Mouse (Mus musculus) intestine, embryonic 15.5 days (tissue): Measurements from ENCODE around the gene Fus. TPM values are rescaled to one million over a fixed set of nuclear protein-coding genes. Genes with fewer than 3 reads are reported as not detected.
"Not testable (repeated sequence)": the region's sequence is repeated elsewhere in the genome, so short reads cannot be mapped to it uniquely, and the experiment has no call there.

Experiments
- ATAC-seq: fragments of 200-750 bp; cut with Nextera tagmentation; 2 replicates; pipeline ENCODE4 v1.8.0; 2017; ENCODE audit warnings: moderate TSS enrichment, moderate library complexity
- H3K27ac ChIP-seq: fragments of 300-500 bp; sonication (generic); 2 replicates; pipeline ENCODE4 v1.5.1; 2015; ENCODE audit warnings: mild to moderate bottlenecking, inconsistent platforms
- H3K27me3 ChIP-seq: fragments of 300-500 bp; sonication (generic); replicated peaks from 2 replicates; pipeline ENCODE4 v1.6.1; 2015; ENCODE audit warnings: inconsistent platforms
- H3K36me3 ChIP-seq: fragments of 300-500 bp; sonication (generic); 2 replicates; pipeline ENCODE4 v1.6.1; 2015; ENCODE audit warnings: inconsistent platforms
- H3K4me1 ChIP-seq: fragments of 300-500 bp; sonication (generic); replicated peaks from 2 replicates; pipeline ENCODE4 v1.6.1; 2015; ENCODE audit warnings: inconsistent platforms
- H3K4me2 ChIP-seq: fragments of 300-500 bp; sonication (generic); replicated peaks from 2 replicates; pipeline ENCODE4 v1.6.1; 2015; ENCODE audit warnings: mild to moderate bottlenecking, inconsistent platforms
- H3K4me3 ChIP-seq: fragments of 300-500 bp; sonication (generic); replicated peaks from 2 replicates; pipeline ENCODE4 v1.5.1; 2015; ENCODE audit warnings: inconsistent platforms
- H3K9ac ChIP-seq: fragments of 300-500 bp; sonication (generic); 2 replicates; pipeline ENCODE4 v1.6.1; 2015; ENCODE audit warnings: inconsistent platforms
- H3K9me3 ChIP-seq: fragments of 300-500 bp; sonication (generic); 2 replicates; pipeline ENCODE4 v1.6.1; 2016; ENCODE audit warnings: inconsistent platforms
- WGBS: fragments of 180-500 bp; shearing (Covaris S2); methylation state at CpG from one replicate; pipeline ENCODE4 v1.1.7; 2015; 5-methylcytosine and 5-hydroxymethylcytosine counted together
- polyA plus RNA-seq: library from polyadenylated mRNA; unstranded; fragments of >200 nt; fragmentation: Nextera tagmentation; extraction: Ambion mirVana; gene quantifications from 2 replicates; pipeline ENCODE4 v1.2.1, GENCODE M21; 2015

Gene Fus
- polyA plus RNA-seq, 1 experiment from 2014 or later: 315 TPM

DNA sequence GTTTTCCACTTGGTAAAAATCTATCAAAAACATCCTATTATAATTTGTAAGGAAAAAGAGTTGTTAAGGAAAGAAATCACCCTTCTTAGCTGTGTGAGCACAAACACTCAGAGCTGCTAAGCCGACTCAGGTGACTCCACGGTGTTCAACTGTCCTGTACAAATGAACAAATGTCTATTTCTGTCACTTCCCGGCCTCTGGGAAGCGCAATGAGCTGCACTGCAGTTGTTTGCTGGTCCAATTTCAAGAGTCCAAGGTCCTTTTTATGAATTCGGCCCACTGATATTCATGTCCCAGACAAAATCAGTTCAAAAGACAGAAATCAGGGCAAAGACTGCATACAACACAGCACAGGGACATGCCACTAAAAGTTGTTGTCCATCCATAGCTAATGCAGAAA is 48.9 kb downstream of the Fus start:
- not testable (repeated sequence) for H3K9ac ChIP-seq, H3K36me3 ChIP-seq, H3K4me2 ChIP-seq, H3K9me3 ChIP-seq, H3K27me3 ChIP-seq, H3K4me1 ChIP-seq, H3K4me3 ChIP-seq, ATAC-seq, H3K27ac ChIP-seq
- 58% methylated on average over 5 of the region's 5 CpGs for WGBS

DNA sequence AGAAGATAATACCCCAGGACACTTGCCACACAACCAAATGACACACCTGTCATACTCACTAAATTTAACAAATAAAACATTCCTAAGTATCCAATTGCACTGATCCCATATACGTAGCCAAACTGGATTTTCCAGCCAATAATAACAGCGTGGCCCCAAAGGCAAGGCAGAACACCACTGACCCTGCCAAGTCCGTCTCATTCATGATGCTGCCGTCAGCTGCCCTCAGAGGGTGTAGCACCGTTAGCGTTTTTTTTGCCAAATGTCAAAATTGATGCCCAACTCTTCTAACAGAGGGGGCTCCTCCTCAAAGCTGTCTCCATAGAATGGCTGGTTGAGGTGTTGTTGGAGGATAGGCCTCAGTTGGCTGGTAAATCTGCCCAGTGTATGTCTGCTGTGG is 49.4 kb downstream of the Fus start:
- Histone ChIP-seq H3K4me3 (no peak overlapping the region), H3K9me3 (no peaks in the 10 kb centered on the region), H3K4me2 (no peak overlapping the region), H3K4me1 (no peaks in the 10 kb centered on the region), H3K36me3 (no peaks in the 10 kb centered on the region), H3K27me3 (no peaks in the 10 kb centered on the region), H3K27ac (no peak overlapping the region), H3K9ac (no peak overlapping the region)
- 73% methylated on average over 6 of the region's 6 CpGs for WGBS
- ATAC-seq: no peak

- no peak for ATAC-seq
- H3K4me2 ChIP-seq: no peak overlapping the region
- 87% methylated on average over 3 of the region's 3 CpGs for WGBS
- no peak overlapping the region for H3K27ac ChIP-seq
- no peaks in the 10 kb centered on the region for H3K36me3 ChIP-seq
- no peaks in the 10 kb centered on the region for H3K27me3 ChIP-seq
- H3K4me3 ChIP-seq: no peak overlapping the region
- no peaks in the 10 kb centered on the region for H3K4me1 ChIP-seq
- no peak overlapping the region for H3K9ac ChIP-seq
- no peaks in the 10 kb centered on the region for H3K9me3 ChIP-seq
Measured at GRCm38 (mm10) chr7:128018275-128018674, 51.0 kb downstream of the Fus start.

DNA sequence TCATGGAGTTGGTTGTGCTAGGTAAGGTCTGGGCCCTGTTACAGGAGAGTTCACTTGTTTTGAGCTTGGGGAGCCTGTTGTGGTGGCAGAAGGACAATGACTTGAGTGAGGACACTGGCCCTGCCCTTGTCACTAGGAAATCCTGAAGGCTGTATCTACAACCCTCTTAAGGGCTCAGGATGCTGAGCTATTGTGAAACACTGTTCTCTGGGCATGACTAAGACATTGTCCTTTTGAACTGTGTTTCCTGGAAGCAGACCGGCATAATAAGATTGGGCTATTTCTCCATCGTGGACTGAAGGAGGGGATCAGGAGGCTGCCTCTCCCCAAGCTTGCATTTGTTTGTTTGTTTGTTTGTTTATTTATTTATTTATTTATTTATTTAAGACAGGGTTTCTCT is 51.9 kb downstream of the Fus start:
- Histone ChIP-seq H3K27ac (no peak overlapping the region), H3K4me1 (no peaks in the 10 kb centered on the region)

GRCm38 (mm10) chr7:128022974-128023373 is 55.7 kb downstream of the Fus start:
- no peaks in the 10 kb centered on the region for H3K27me3 ChIP-seq

More for the DNA sequence above, 51.9 kb downstream of the Fus start:
- no peak overlapping the region for H3K4me2 ChIP-seq
- no peak overlapping the region for H3K9ac ChIP-seq
- WGBS: 65% methylated on average over 2 of the region's 2 CpGs
- no peaks in the 10 kb centered on the region for H3K36me3 ChIP-seq
- H3K27me3 ChIP-seq: no peaks in the 10 kb centered on the region
- no peaks in the 10 kb centered on the region for H3K9me3 ChIP-seq
- ATAC-seq: peak; percentile 77
- no peak overlapping the region for H3K4me3 ChIP-seq

GRCm38 (mm10) chr7:128023565-128023964 is 56.3 kb downstream of the Fus start:
- no peak for ATAC-seq
- Histone ChIP-seq H3K27ac (no peak overlapping the region), H3K4me3 (no peak overlapping the region), H3K9me3 (no peaks in the 10 kb centered on the region), H3K36me3 (no peaks in the 10 kb centered on the region), H3K4me1 (no peaks in the 10 kb centered on the region), H3K4me2 (no peak overlapping the region), H3K9ac (no peak overlapping the region), H3K27me3 (no peaks in the 10 kb centered on the region)
- WGBS: 89% methylated on average over 4 of the region's 4 CpGs

More at GRCm38 (mm10) chr7:128022974-128023373, 55.7 kb downstream of the Fus start:
- no peak overlapping the region for H3K9ac ChIP-seq
- no peak overlapping the region for H3K4me3 ChIP-seq
- no peak overlapping the region for H3K27ac ChIP-seq
- no peaks in the 10 kb centered on the region for H3K9me3 ChIP-seq
- 63% methylated on average over 8 of the region's 8 CpGs for WGBS
- H3K36me3 ChIP-seq: no peaks in the 10 kb centered on the region
- H3K4me2 ChIP-seq: no peak overlapping the region
- no peak for ATAC-seq
- H3K4me1 ChIP-seq: no peaks in the 10 kb centered on the region

DNA sequence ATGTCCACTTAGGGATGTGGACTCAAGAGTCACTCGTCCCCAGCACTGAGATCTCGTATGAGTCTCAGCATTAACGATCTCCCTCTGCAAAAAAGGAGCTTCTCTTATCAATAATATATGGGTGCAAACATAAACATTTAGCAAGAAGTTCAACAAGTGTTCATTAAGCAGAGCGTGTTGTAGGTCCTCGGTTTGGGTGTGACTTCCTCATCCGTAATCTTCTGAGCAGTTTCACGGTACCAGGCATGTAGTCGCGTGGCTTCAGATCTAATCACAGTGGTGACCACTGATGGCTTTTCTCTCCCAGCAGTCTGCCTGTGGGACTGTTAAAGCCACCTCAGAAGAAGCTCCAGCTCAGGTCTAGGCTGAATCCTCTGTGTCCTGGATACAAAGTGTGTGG is 57.1 kb downstream of the Fus start:
- Histone ChIP-seq H3K9me3 (no peaks in the 10 kb centered on the region), H3K4me2 (no peak overlapping the region), H3K27me3 (no peaks in the 10 kb centered on the region), H3K9ac (no peak overlapping the region), H3K27ac (no peak overlapping the region), H3K36me3 (no peaks in the 10 kb centered on the region), H3K4me1 (no peaks in the 10 kb centered on the region), H3K4me3 (no peak overlapping the region)
- ATAC-seq: no peak
- 87% methylated on average over 9 of the region's 9 CpGs for WGBS

DNA sequence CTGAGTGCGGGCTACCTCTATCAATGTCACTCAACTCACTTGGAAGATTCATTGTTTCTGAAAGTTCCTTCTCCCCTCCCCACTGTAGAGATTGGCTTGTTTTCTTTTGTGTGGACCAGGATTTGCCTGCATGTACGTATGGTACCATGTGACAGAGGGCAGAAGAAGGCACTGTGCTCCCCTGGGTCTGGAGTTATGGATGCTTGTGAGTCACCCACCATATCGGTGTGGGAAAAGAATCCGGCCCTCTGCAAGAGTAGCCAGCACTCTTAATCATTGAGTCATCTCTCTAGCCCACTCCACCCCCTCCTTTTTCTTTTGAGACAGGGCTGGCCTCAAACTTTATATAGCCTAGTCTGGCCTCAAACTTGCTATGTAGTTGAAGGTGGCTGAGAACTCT is 57.7 kb downstream of the Fus start:
- no peak overlapping the region for H3K4me3 ChIP-seq
- 79% methylated on average over 4 of the region's 4 CpGs for WGBS
- no peak overlapping the region for H3K9ac ChIP-seq
- H3K27ac ChIP-seq: no peak overlapping the region
- no peaks in the 10 kb centered on the region for H3K36me3 ChIP-seq
- H3K4me1 ChIP-seq: no peaks in the 10 kb centered on the region
- ATAC-seq: no peak
- H3K27me3 ChIP-seq: no peaks in the 10 kb centered on the region
- H3K4me2 ChIP-seq: no peak overlapping the region
- no peaks in the 10 kb centered on the region for H3K9me3 ChIP-seq

GRCm38 (mm10) chr7:128025381-128025780 is 58.1 kb downstream of the Fus start:
- H3K27ac ChIP-seq: no peak overlapping the region
- ATAC-seq: no peak
- 79% methylated on average over 4 of the region's 4 CpGs for WGBS
- H3K4me3 ChIP-seq: no peak overlapping the region
- no peak overlapping the region for H3K9ac ChIP-seq
- no peaks in the 10 kb centered on the region for H3K36me3 ChIP-seq
- H3K4me2 ChIP-seq: no peak overlapping the region
- no peaks in the 10 kb centered on the region for H3K4me1 ChIP-seq
- H3K27me3 ChIP-seq: no peaks in the 10 kb centered on the region
- no peaks in the 10 kb centered on the region for H3K9me3 ChIP-seq

- no peaks in the 10 kb centered on the region for H3K4me1 ChIP-seq
- H3K9me3 ChIP-seq: no peaks in the 10 kb centered on the region
- 41% methylated on average over 9 of the region's 9 CpGs for WGBS
- peak overlapping the region; percentile 33 for H3K4me2 ChIP-seq
- no peak overlapping the region for H3K9ac ChIP-seq
- peak; percentile 81 for ATAC-seq
- H3K36me3 ChIP-seq: no peaks in the 10 kb centered on the region
- peak overlapping the region; percentile 64 for H3K27ac ChIP-seq
- H3K27me3 ChIP-seq: no peaks in the 10 kb centered on the region
- H3K4me3 ChIP-seq: no peak overlapping the region
Measured at GRCm38 (mm10) chr7:128031403-128031976, 64.2 kb downstream of the Fus start.

DNA sequence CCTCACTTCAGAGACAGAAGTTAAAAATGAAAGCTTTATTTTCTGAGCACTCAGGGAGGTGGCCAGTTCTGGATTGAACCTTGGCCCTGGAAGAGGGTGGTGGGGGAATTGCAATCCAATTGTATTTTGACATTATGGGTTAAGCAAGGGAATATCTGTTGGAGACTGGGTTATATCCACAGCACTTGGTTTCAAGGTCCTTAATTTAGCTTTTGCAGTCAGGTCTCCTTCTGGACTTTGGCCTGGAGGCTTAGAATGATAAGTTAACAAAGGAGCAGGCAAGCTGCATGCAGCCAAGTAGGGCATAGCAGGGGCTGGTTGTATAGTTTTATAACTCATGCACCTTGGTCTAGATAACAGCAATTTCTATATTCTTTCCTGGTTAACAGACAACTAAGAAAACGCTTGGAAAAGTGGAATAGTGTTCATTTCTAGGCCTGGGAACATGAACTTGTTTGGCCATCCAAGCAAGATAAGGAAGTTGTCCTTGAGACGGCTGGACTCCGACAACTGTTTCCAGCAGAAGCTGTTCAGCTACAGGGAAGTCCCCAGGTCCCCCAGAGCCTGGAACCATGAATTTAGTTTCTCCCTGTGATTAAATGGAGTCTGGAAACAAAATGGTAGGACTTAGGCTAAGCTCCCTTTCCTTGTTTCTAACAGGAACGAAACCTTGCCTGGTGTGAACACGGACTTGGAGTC is 65.2 kb downstream of the Fus start:
- WGBS: 59% methylated on average over 5 of the region's 5 CpGs
- Histone ChIP-seq H3K27ac (peak overlapping the region; percentile 80), H3K9me3 (no peaks in the 10 kb centered on the region), H3K4me1 (no peaks in the 10 kb centered on the region), H3K4me3 (no peak overlapping the region), H3K36me3 (no peaks in the 10 kb centered on the region), H3K9ac (no peak overlapping the region), H3K27me3 (no peaks in the 10 kb centered on the region), H3K4me2 (peak overlapping the region; percentile 33)
- peak; percentile 92 for ATAC-seq

DNA sequence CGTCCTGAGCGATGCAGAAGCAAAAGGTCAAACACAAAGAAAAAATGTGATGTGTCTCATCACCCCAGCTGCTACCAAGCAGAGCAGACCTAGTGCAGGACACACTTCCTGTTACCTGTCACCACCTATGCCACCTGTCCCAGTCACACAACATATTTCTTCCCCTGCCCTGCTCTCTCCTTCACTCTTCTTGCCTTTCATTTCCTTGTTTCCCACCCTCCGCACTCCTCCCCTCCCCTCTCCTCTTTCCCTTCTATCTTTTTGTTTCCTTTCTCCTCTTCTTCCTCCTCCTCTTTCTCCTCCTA is 65.7 kb downstream of the Fus start:
- Histone ChIP-seq H3K27me3 (no peaks in the 10 kb centered on the region), H3K9ac (no peak overlapping the region), H3K4me3 (no peak overlapping the region), H3K27ac (peak overlapping the region; percentile 80), H3K4me1 (no peaks in the 10 kb centered on the region), H3K36me3 (no peaks in the 10 kb centered on the region), H3K4me2 (no peak overlapping the region; the same call in 1 of the 2 replicates), H3K9me3 (no peaks in the 10 kb centered on the region)
- WGBS: 80% methylated on average over 3 of the region's 3 CpGs
- peak; percentile 49 for ATAC-seq

- 84% methylated on average over 4 of the region's 4 CpGs for whole genome bisulfite sequencing
- no peak overlapping the region for H3K27ac ChIP-seq
- H3K4me2 ChIP-seq: no peak overlapping the region
Measured at GRCm38 (mm10) chr7:128033616-128034015, 66.4 kb downstream of the Fus start.

More at GRCm38 (mm10) chr7:128033616-128034015, 66.4 kb downstream of the Fus start:
- H3K36me3 ChIP-seq: no peaks in the 10 kb centered on the region
- H3K9me3 ChIP-seq: no peaks in the 10 kb centered on the region
- H3K4me3 ChIP-seq: no peak overlapping the region
- no peak overlapping the region for H3K9ac ChIP-seq
- H3K4me1 ChIP-seq: no peaks in the 10 kb centered on the region
- ATAC-seq: no peak
- no peaks in the 10 kb centered on the region for H3K27me3 ChIP-seq
